Mouse (Mus musculus) C2C12 (cell line): ENCODE data around the gene Dnajc24. TPM values are rescaled to one million over a fixed set of nuclear protein-coding genes. Genes with fewer than 3 reads are reported as not detected.

Experiments
- H3K27me3 ChIP-seq: one replicate; pipeline ENCODE4 v1.6.1; 2011; ENCODE audit not compliant: control insufficient read depth, insufficient read depth, insufficient read length
- H3K36me3 ChIP-seq: one replicate; pipeline ENCODE4 v1.6.1; 2011; ENCODE audit not compliant: control insufficient read depth, insufficient read depth
- H3K4me3 ChIP-seq: one replicate; pipeline ENCODE4 v1.5.1; 2011; ENCODE audit warnings: mild to moderate bottlenecking, control low read depth; ENCODE audit not compliant: poor library complexity, insufficient read depth, severe bottlenecking
- H3K79me2 ChIP-seq: one replicate; pipeline ENCODE4 v1.6.1; 2011; ENCODE audit not compliant: control insufficient read depth, insufficient read depth
- H3K79me3 ChIP-seq: one replicate; pipeline ENCODE4 v1.6.1; 2011; ENCODE audit warnings: low read depth, control low read depth
- H3ac ChIP-seq: one replicate; pipeline ENCODE3; 2011; ENCODE audit warnings: low read depth; ENCODE audit not compliant: control insufficient read depth, insufficient read length
- CEBPB ChIP-seq: IDR thresholded peaks from one replicate; pipeline ENCODE4 v1.6.1; 2011; ENCODE audit warnings: low read depth, mild to moderate bottlenecking, control low read depth, moderate library complexity
- CTCF ChIP-seq: IDR thresholded peaks from one replicate; pipeline ENCODE4 v1.5.1; 2011; ENCODE audit not compliant: control insufficient read depth, insufficient read depth, insufficient read length
- FOSL1 ChIP-seq: IDR thresholded peaks from one replicate; pipeline ENCODE4 v1.8.0; 2011; ENCODE audit warnings: mild to moderate bottlenecking, low read length; ENCODE audit not compliant: poor library complexity, insufficient read depth, severe bottlenecking
- MAX ChIP-seq: IDR thresholded peaks from one replicate; pipeline ENCODE4 v1.6.1; 2011; ENCODE audit warnings: mild to moderate bottlenecking, control low read depth
- MYOD1 ChIP-seq: IDR thresholded peaks from one replicate; pipeline ENCODE4 v1.6.1; 2011; ENCODE audit warnings: low read depth; ENCODE audit not compliant: control insufficient read depth, insufficient read length
- MYOG ChIP-seq: IDR thresholded peaks from one replicate; pipeline ENCODE4 v1.6.1; 2011; ENCODE audit not compliant: control insufficient read depth, insufficient read length; ENCODE audit errors: extremely low read depth
- USF1 ChIP-seq: IDR thresholded peaks from one replicate; pipeline ENCODE4 v1.6.1; 2011; ENCODE audit warnings: low read depth, mild to moderate bottlenecking, control low read depth, moderate library complexity
- long read RNA-seq, 2 experiments: library from polyadenylated mRNA; unstranded; transcript quantifications; one replicate each; pipeline ENCODE4 v2.0.0; 2019 to 2020
- polyA plus RNA-seq: library from polyadenylated mRNA; unstranded; fragments of >200 nt; fragmentation: generic; extraction: Trizol; gene quantifications from one replicate; pipeline ENCODE4 v1.2.1, GENCODE M21; 2012; ENCODE audit warnings: missing spikeins

Dnajc24 gene
- 16.5 TPM for polyA plus RNA-seq
- long read RNA-seq, experiment 1, transcript Dnajc24-201 (5 exons, 1,197 nt), result major isoform, 24 of 33 reads
- long read RNA-seq, experiment 1, partial matches to known transcripts, result 0 of 33 reads
- long read RNA-seq, experiment 1, other reads (novel, unspliced or antisense), result 5 of 33 reads
- long read RNA-seq, experiment 2, transcript Dnajc24-202 (4 exons, 697 nt), result minor isoform, 5 of 53 reads
- long read RNA-seq, experiment 2, transcript Dnajc24-201 (5 exons, 1,197 nt), result major isoform, 40 of 53 reads
- long read RNA-seq, experiment 2, partial matches to known transcripts, result 1 of 53 reads
- long read RNA-seq, experiment 2, other reads (novel, unspliced or antisense), result 7 of 53 reads

DNA sequence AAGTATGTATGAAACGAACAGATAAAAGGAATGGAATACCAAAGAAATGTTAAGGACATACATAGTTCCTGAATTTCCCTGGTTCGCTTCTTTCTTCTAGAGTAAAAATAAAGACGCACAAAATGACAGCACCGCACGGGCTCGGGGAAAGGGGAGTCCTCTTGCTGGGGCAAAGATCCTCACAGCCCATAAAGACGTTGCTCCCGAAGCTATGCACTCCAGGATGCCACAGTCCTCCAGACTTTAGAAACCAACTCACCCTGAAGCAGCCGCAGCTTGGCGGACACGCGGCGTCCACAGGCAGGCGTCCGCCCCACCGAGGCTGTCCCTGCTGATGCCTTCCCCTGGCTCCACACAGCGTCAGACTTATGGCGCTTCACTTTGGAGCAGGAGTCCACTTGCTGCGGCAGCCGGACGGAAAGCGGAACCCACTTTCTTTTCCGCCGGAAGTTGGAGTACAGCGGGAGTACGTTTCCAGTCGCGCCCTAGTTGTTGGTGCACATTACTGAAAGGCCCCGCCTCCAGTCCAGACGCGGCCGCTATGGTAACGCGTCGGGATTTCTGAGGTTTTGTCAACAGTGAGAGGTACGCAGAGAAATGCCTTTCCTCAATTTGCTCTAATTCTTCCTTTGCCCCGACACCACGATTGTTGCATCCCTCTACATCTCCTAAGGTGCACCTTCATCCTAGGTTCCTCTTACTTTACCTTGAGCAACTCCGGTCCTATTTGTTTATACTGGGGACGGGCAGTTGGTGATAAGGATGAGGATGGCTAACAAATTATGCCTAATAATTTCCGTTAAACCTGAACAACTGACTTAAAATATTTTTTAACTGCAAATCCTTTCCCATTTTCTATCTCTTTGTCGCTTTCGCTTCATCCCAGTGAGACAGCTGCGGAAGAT is at the start of gene Dnajc24:
Dnajc24 (minus strand) TSS at position 715 of the 905 bp plus-strand sequence.
- Histone ChIP-seq H3K4me3 (peak within 1 kb of the TSS; percentile 50), H3K36me3 (no peaks in the 10 kb centered on the region)
- TF ChIP-seq FOSL1 (no peak), MAX (peak; percentile 51)

DNA sequence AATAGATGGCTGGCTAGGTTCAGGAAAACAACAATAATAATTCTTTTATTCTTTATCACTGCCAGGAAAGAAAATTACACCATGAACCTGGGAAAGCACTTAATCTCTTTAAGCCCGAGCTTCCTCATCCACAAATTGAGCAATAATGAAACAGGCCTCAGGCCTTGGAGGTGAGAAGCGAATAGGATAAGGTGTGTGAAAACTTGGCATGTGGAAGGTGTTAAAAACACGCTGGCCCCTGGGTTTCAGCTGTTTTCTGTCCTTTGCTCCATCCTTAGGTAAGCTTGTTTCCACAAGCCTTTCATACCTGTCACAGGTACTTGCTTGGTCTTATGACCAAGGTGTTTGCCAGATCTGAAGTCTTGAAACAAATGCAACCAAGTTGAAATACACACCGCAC is 43.3 kb upstream of the Dnajc24 start:
- no peaks in the 10 kb centered on the region for H3K36me3 ChIP-seq
- no peaks in the 10 kb centered on the region for H3K79me2 ChIP-seq
- H3K79me3 ChIP-seq, result no peaks in the 10 kb centered on the region
- H3ac ChIP-seq, result no peak overlapping the region
- H3K4me3 ChIP-seq, result no peak overlapping the region
- H3K27me3 ChIP-seq, result peaks cover 4% of the 10 kb centered on the region
- no peak for TF ChIP-seq MYOG
- TF ChIP-seq MAX, result no peak
- TF ChIP-seq CEBPB, result no peak
- no peak for TF ChIP-seq MYOD1
- TF ChIP-seq FOSL1, result no peak
- TF ChIP-seq USF1, result no peak
- TF ChIP-seq CTCF, result no peak

More for the DNA sequence above, at the start of gene Dnajc24:
- Histone ChIP-seq H3K79me3 (peaks cover 4% of the 10 kb centered on the region), H3K79me2 (peaks cover 14% of the 10 kb centered on the region), H3ac (peak within 1 kb of the TSS; percentile 73), H3K27me3 (no peaks in the 10 kb centered on the region)

DNA sequence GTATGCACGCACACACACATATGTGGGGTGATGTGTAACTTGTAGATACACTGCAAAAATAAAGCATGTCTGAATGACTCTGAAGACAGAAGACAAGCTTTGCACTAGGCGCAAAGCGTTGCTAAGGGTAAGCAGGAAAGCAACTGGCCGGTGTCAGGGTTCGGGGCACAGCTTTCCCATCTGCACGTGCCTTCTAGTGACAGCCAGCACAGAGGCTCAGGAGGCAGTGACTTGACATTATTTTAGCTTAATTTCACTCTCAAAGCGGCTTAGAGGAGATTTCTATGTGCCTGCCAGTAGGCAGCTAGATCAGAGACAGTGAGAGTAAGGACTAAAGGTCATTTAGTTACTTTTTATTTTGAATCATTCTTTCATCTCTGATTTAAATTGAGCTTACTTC is 39.1 kb upstream of the Dnajc24 start:
- no peak for TF ChIP-seq FOSL1
- TF ChIP-seq USF1, result no peak
- TF ChIP-seq CEBPB, result no peak
- no peak for TF ChIP-seq MAX
- no peak for TF ChIP-seq MYOD1
- no peak for TF ChIP-seq MYOG
- TF ChIP-seq CTCF, result no peak
- Histone ChIP-seq H3K79me2 (no peaks in the 10 kb centered on the region), H3K36me3 (no peaks in the 10 kb centered on the region), H3K4me3 (no peak overlapping the region), H3K79me3 (no peaks in the 10 kb centered on the region), H3ac (no peak overlapping the region), H3K27me3 (peaks cover 4% of the 10 kb centered on the region)

DNA sequence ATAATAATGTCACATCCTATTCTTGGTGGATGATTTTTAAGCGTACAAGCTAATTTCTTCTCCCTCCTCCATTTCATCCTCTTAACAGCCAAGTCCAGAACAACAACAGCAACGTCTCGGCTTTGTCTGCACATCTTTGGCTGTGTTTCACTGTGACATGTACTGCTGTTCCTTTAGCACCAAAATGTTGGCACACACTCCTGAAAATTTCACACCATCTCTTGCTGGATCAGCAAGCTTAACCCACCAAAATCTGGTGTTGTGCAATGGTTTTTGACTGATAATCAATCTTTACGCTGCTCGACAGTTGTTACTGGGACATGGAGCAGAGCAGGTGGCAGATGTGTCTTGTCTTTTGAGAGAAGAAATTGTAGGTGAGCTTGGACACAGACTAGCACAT is 38.6 kb upstream of the Dnajc24 start:
- no peaks in the 10 kb centered on the region for H3K79me3 ChIP-seq
- TF ChIP-seq MYOG (no peak), CTCF (no peak), CEBPB (no peak), USF1 (no peak), MAX (no peak), FOSL1 (no peak), MYOD1 (no peak)
- H3ac ChIP-seq, result no peak overlapping the region
- no peaks in the 10 kb centered on the region for H3K36me3 ChIP-seq
- no peak overlapping the region for H3K4me3 ChIP-seq
- H3K79me2 ChIP-seq, result no peaks in the 10 kb centered on the region
- H3K27me3 ChIP-seq, result peaks cover 4% of the 10 kb centered on the region

DNA sequence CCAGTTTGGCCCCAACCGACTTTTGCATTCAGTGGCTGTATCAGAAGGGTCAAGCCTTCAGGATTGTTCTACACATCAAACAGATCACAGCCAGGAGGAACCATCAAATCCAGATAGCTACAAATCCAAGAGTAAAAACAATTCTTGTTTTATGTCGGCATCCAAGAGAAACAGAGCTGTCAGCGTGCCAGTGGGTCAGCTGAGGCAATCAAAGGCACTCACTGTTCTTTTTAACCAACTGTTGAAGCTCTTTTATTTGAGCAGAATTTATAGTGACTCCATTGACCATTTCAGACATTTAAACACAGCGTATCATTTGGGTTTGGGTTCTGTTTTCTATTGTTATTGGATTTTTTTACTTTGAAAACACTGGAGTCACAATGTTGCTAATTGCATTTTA is 34.9 kb upstream of the Dnajc24 start:
- H3K4me3 ChIP-seq, result no peak overlapping the region
- H3K27me3 ChIP-seq, result peaks cover 4% of the 10 kb centered on the region
- H3K36me3 ChIP-seq, result no peaks in the 10 kb centered on the region
- TF ChIP-seq USF1 (no peak), FOSL1 (no peak), MYOD1 (no peak), CEBPB (no peak), CTCF (no peak), MAX (no peak), MYOG (no peak)
- no peak overlapping the region for H3ac ChIP-seq
- H3K79me2 ChIP-seq, result no peaks in the 10 kb centered on the region
- H3K79me3 ChIP-seq, result no peaks in the 10 kb centered on the region
